Mouse (Mus musculus): ENCODE measurements around the gene Ykt6. TPM values are rescaled to one million over a fixed set of nuclear protein-coding genes. Genes with fewer than 3 reads are reported as not detected.

Gene Ykt6
- total RNA-seq, 2 experiments from 2014 or later: 11.3 to 22.3 TPM

- no peak for ATAC-seq (replicated peaks; ENCODE audit: low FRiP score, poor library complexity, severe bottlenecking)
These were observed 57.9 kb downstream of the Ykt6 start for GRCm38 (mm10) chr11:6013359-6013758.

GRCm38 (mm10) chr11:6015011-6015431 is 59.5 kb downstream of the Ykt6 start:
- no peak for ATAC-seq (replicated peaks; ENCODE audit: low FRiP score, poor library complexity, severe bottlenecking)

DNA sequence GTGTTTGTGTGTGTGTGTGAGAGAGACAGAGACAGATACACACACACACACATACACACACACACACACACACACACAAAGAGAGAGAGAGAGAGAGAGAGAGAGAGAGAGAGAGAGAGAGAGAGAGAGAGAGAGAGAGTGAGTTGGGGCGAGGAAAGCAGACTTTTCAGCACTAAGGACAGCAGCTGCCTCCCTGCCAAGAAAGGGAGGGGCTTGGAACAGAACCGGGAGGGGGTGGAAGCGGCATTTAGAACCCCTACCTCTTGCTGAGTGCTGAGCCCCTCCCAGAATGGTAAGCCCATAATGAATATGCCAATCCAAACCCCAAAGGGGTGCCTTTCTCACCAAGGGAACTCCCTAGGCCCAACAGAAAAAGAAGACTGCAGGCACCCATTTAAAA is 60.9 kb downstream of the Ykt6 start:
- no peak for ATAC-seq (replicated peaks; ENCODE audit: low FRiP score, poor library complexity, severe bottlenecking)

DNA sequence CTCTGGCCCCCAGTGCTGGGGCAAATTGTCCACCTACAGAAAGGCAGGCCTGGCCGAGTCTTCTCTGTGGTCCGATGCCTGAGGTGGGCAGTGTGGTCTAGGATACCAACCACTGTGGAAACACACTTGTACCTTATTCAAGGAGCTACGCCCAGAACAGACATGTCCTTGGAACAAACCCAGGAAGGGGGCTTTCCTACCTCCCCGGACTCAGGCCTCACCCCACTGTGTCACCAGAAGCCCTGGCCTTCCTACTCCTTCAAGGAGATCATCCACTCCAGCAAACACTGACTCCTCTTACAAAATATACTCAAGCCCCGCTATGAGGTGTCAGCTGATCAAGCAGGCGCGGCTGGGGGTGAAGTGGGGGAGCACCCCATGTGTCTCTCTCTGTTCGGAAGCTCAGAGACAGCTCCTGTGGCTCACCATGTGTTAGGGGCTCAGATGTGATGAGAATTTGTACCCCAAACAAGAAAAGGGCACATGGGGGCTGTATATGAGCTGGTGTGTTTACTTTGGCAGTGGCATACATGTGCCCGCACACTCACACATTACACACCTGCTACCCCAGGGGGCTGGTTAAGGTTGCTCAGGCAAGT is 61.4 kb downstream of the Ykt6 start:
- no peak for ATAC-seq (replicated peaks; ENCODE audit: low FRiP score, poor library complexity, severe bottlenecking)

Other genes starting within 250 kb of the Ykt6 start
- gene Mrps24, start 240.0 kb upstream of the Ykt6 start, total RNA-seq (2015; ENCODE audit: low replicate concordance): 16.5 and 28.1 TPM in 2 replicates
- gene Mrps24, start 240.0 kb upstream of the Ykt6 start, total RNA-seq (2017; ENCODE audit: low replicate concordance): 16.1 and 21.7 TPM in 2 replicates
- gene Urgcp, start 193.3 kb upstream of the Ykt6 start, total RNA-seq (2015; ENCODE audit: low replicate concordance): 0.19 and 2.3 TPM in 2 replicates
- gene Urgcp, start 193.3 kb upstream of the Ykt6 start, total RNA-seq (2017; ENCODE audit: low replicate concordance): 1.2 and 3.2 TPM in 2 replicates
- gene Dbnl, start 167.2 kb upstream of the Ykt6 start, total RNA-seq (2015; ENCODE audit: low replicate concordance): 14.4 and 17.1 TPM in 2 replicates
- gene Dbnl, start 167.2 kb upstream of the Ykt6 start, total RNA-seq (2017; ENCODE audit: low replicate concordance): 26.0 and 32.9 TPM in 2 replicates
- gene Pgam2, start 152.0 kb upstream of the Ykt6 start, total RNA-seq (2015; ENCODE audit: low replicate concordance): not detected in 2 replicates
- gene Pgam2, start 152.0 kb upstream of the Ykt6 start, total RNA-seq (2017; ENCODE audit: low replicate concordance): not detected in 2 replicates
- gene Polm, start 117.7 kb upstream of the Ykt6 start, total RNA-seq (2015; ENCODE audit: low replicate concordance): 0.58 and 3.3 TPM in 2 replicates
- 0.28 and 1.5 TPM in 2 replicates for gene Polm, start 117.7 kb upstream of the Ykt6 start, total RNA-seq (2017; ENCODE audit: low replicate concordance)
- gene Aebp1, start 93.7 kb upstream of the Ykt6 start, total RNA-seq (2015; ENCODE audit: low replicate concordance): not detected in 2 replicates
- not detected in 2 replicates for gene Aebp1, start 93.7 kb upstream of the Ykt6 start, total RNA-seq (2017; ENCODE audit: low replicate concordance)
- gene Pold2, start 77.4 kb upstream of the Ykt6 start, total RNA-seq (2015; ENCODE audit: low replicate concordance): 20.7 and 26.5 TPM in 2 replicates
- gene Pold2, start 77.4 kb upstream of the Ykt6 start, total RNA-seq (2017; ENCODE audit: low replicate concordance): 4.2 and 18.0 TPM in 2 replicates
- not detected in 2 replicates for gene Myl7, start 56.9 kb upstream of the Ykt6 start, total RNA-seq (2015; ENCODE audit: low replicate concordance)
- gene Myl7, start 56.9 kb upstream of the Ykt6 start, total RNA-seq (2017; ENCODE audit: low replicate concordance): not detected in 2 replicates
- not detected in 2 replicates for gene Gck, start 5.6 kb upstream of the Ykt6 start, total RNA-seq (2015; ENCODE audit: low replicate concordance)
- gene Gck, start 5.6 kb upstream of the Ykt6 start, total RNA-seq (2017; ENCODE audit: low replicate concordance): not detected in 2 replicates
- gene Camk2b, start 110.7 kb downstream of the Ykt6 start, total RNA-seq (2015; ENCODE audit: low replicate concordance): not detected in 2 replicates
- gene Camk2b, start 110.7 kb downstream of the Ykt6 start, total RNA-seq (2017; ENCODE audit: low replicate concordance): 0.14 TPM in 1 of 2 replicates, not detected in the other
- not detected in 2 replicates for gene A730071L15Rik, start 244.3 kb downstream of the Ykt6 start, total RNA-seq (2015; ENCODE audit: low replicate concordance)
- gene A730071L15Rik, start 244.3 kb downstream of the Ykt6 start, total RNA-seq (2017; ENCODE audit: low replicate concordance): not detected in 2 replicates
- 3.8 and 11.7 TPM in 2 replicates for gene Nudcd3, start 244.7 kb downstream of the Ykt6 start, total RNA-seq (2015; ENCODE audit: low replicate concordance)
- 7.8 and 8.1 TPM in 2 replicates for gene Nudcd3, start 244.7 kb downstream of the Ykt6 start, total RNA-seq (2017; ENCODE audit: low replicate concordance)

Data from erythroblast, adult 5-6 weeks (primary cell).